Mouse (Mus musculus) forebrain, postnatal 0 days (tissue): Measurements from ENCODE around the gene Pde2a. TPM values are rescaled to one million over a fixed set of nuclear protein-coding genes. Genes with fewer than 3 reads are reported as not detected.
"Not testable (repeated sequence)": the region's sequence is repeated elsewhere in the genome, so short reads cannot be mapped to it uniquely, and the experiment has no call there.

Experiments
- ATAC-seq: fragments of 200-750 bp; cut with Nextera tagmentation; 2 replicates; pipeline ENCODE4 v1.8.0; 2017; ENCODE audit warnings: mild to moderate bottlenecking, moderate library complexity
- DNase-seq: peaks from one replicate; pipeline ENCODE4 v3.0.0-alpha.2; 2015
- H3K27ac ChIP-seq: fragments of 300-500 bp; sonication (generic); 2 replicates; pipeline ENCODE4 v1.5.1; 2014; ENCODE audit warnings: low read depth, mild to moderate bottlenecking, antibody characterized with exemption, low read length, moderate library complexity, mixed read lengths
- H3K27me3 ChIP-seq: fragments of 300-500 bp; sonication (generic); 2 replicates; pipeline ENCODE4 v1.6.1; 2014; ENCODE audit warnings: mild to moderate bottlenecking, low read length, mixed read lengths; ENCODE audit not compliant: insufficient read depth
- H3K36me3 ChIP-seq: fragments of 300-500 bp; sonication (generic); 2 replicates; pipeline ENCODE4 v1.6.1; 2014; ENCODE audit warnings: mild to moderate bottlenecking, moderate library complexity; ENCODE audit not compliant: insufficient read depth
- H3K4me1 ChIP-seq: fragments of 300-500 bp; sonication (generic); 2 replicates; pipeline ENCODE4 v1.6.1; 2014; ENCODE audit warnings: antibody characterized with exemption; ENCODE audit not compliant: insufficient read depth
- H3K4me2 ChIP-seq: fragments of 300-500 bp; sonication (generic); 2 replicates; pipeline ENCODE4 v1.6.1; 2014; ENCODE audit warnings: low read depth, mild to moderate bottlenecking, moderate library complexity
- H3K4me3 ChIP-seq: fragments of 300-500 bp; sonication (generic); 2 replicates; pipeline ENCODE4 v1.5.1; 2014; ENCODE audit warnings: low read depth, low read length, mixed read lengths
- H3K9ac ChIP-seq: fragments of 300-500 bp; sonication (generic); 2 replicates; pipeline ENCODE4 v1.6.1; 2014; ENCODE audit warnings: mild to moderate bottlenecking
- H3K9me3 ChIP-seq: fragments of 300-500 bp; sonication (generic); 2 replicates; pipeline ENCODE4 v1.6.1; 2016; ENCODE audit warnings: low read length
- CTCF ChIP-seq: sonication (generic); IDR thresholded peaks from 2 replicates; pipeline ENCODE4 v1.5.1; 2016; ENCODE audit warnings: antibody characterized with exemption, control low read depth, low read depth
- WGBS: fragments of 180-500 bp; shearing (Covaris S2); extraction: QIAGEN DNeasy Blood & Tissue Kit; methylation state at CpG from one replicate; pipeline ENCODE4 v1.1.7; 2014; 5-methylcytosine and 5-hydroxymethylcytosine counted together
- microRNA counts: library from miRNA; unstranded; fragments of <30 nt; microRNA quantifications from one replicate; lab custom pipeline; 2015
- microRNA-seq, 2 experiments: library from miRNA; unstranded; fragments of <30 nt; microRNA quantifications; one replicate each; pipeline ENCODE4; 2016
- polyA plus RNA-seq: library from polyadenylated mRNA; unstranded; fragments of >200 nt; fragmentation: Nextera tagmentation; extraction: Ambion mirVana; gene quantifications from 2 replicates; pipeline ENCODE4 v1.2.1, GENCODE M21; 2015
- total RNA-seq: library from RNA; depleted of rRNA; stranded (reverse); fragments of >200 nt; gene quantifications from 2 replicates; pipeline ENCODE4 v1.2.3, GENCODE M21; 2014; rRNA removed

Pde2a gene
- total and polyA plus RNA-seq, 2 experiments from 2014 or later = 72.4 to 94.2 TPM

GRCm38 (mm10) chr7:101551530-101551929 is 130.0 kb downstream of the Pde2a start:
- H3K27me3 ChIP-seq = no peaks in the 10 kb centered on the region
- no peak overlapping the region for H3K4me2 ChIP-seq
- no peak overlapping the region for H3K27ac ChIP-seq
- no peaks in the 10 kb centered on the region for H3K4me1 ChIP-seq
- H3K9me3 ChIP-seq = no peaks in the 10 kb centered on the region
- no peak for ATAC-seq
- H3K9ac ChIP-seq = no peak overlapping the region
- no peak overlapping the region for H3K4me3 ChIP-seq
- no peak for TF ChIP-seq CTCF
- no peaks in the 10 kb centered on the region for H3K36me3 ChIP-seq
- no peak for DNase-seq
- WGBS = 95% methylated on average over 1 of the region's 1 CpGs

DNA sequence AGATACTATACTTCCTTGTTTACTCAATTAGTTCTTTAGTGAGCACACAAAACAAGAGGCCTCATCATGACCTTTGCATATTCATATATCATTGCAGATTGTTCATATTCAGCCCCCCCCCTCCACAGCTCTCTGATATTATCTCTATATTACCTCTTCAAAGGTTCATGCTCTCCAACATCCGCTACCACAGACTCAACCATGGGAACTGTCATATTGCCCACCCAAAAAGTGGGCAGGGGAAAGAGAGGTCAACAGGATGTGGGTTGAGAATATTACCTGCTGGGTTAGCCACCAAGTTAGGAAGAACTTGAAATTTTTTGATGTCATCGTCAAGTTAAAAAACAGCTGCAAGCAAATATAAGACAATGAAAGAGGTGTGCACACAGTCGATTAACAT is 134.0 kb downstream of the Pde2a start:
- H3K9ac ChIP-seq, ATAC-seq, H3K36me3 ChIP-seq, H3K4me1 ChIP-seq, H3K9me3 ChIP-seq, H3K27me3 ChIP-seq, H3K27ac ChIP-seq, DNase-seq, H3K4me3 ChIP-seq, H3K4me2 ChIP-seq: not testable (repeated sequence)
- WGBS = 96% methylated on average over 3 of the region's 3 CpGs

GRCm38 (mm10) chr7:101557391-101557790 is 135.9 kb downstream of the Pde2a start:
- H3K36me3 ChIP-seq = no peaks in the 10 kb centered on the region
- DNase-seq = no peak
- TF ChIP-seq CTCF = no peak
- H3K9ac ChIP-seq = no peak overlapping the region
- no peak overlapping the region for H3K4me2 ChIP-seq
- no peaks in the 10 kb centered on the region for H3K4me1 ChIP-seq
- no peak overlapping the region for H3K27ac ChIP-seq
- no peaks in the 10 kb centered on the region for H3K9me3 ChIP-seq
- WGBS = 68% methylated on average over 1 of the region's 1 CpGs
- no peak overlapping the region for H3K4me3 ChIP-seq
- ATAC-seq = no peak
- no peaks in the 10 kb centered on the region for H3K27me3 ChIP-seq

DNA sequence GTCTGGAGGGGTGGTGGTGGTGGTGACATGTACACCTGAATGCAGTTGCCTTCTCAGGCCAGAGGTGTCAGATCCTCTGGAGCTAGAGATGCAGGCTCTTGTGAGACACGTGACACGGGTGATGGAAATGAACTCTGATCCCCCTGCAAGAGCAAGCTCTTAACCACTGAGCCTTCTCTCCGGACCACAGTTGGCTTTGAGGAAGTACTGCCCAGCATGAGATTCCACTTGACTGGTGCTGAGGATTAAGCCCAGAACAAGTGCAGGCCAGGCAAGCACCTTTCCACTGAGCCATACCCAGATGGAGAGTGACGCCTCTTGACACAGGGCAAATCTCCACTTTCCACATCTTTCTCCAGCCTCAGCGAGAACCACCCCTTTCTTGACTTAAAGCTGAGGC is 137.9 kb downstream of the Pde2a start:
- not testable (repeated sequence) for H3K36me3 ChIP-seq, H3K27me3 ChIP-seq, H3K27ac ChIP-seq, H3K9me3 ChIP-seq, H3K9ac ChIP-seq, DNase-seq, H3K4me3 ChIP-seq, ATAC-seq, H3K4me2 ChIP-seq, H3K4me1 ChIP-seq
- 74% methylated on average over 5 of the region's 5 CpGs for WGBS

MicroRNAs encoded within 50 kb of the gene (microRNA counts, 519-probe panel; counts per million panel counts)
- not detected for microRNA mmu-miR-139-3p (lab: Ali Mortazavi, UCI)
- microRNA mmu-miR-139-5p (lab: Ali Mortazavi, UCI) = 3,392 counts per million, percentile 30 among the panel's probes with 10 or more counts

Small RNAs within 50 kb of the gene (microRNA-seq; reads per million reads assigned to microRNA genes)
- 5,945 to 6,991 reads per million in 2 experiments for gene Mir139

Other genes with a start within 250 kb of the Pde2a start
- gene Atg16l2, start 119.4 kb upstream of the Pde2a start, total RNA-seq = 35.3 and 51.9 TPM in 2 replicates
- gene Atg16l2, start 119.4 kb upstream of the Pde2a start, polyA plus RNA-seq = 13.9 and 21.6 TPM in 2 replicates
- gene Stard10, start 104.6 kb upstream of the Pde2a start, total RNA-seq = 17.3 and 24.5 TPM in 2 replicates
- 11.0 and 12.2 TPM in 2 replicates for gene Stard10, start 104.6 kb upstream of the Pde2a start, polyA plus RNA-seq
- 14.3 and 15.8 TPM in 2 replicates for gene Arap1, start 73.6 kb upstream of the Pde2a start, total RNA-seq
- gene Arap1, start 73.6 kb upstream of the Pde2a start, polyA plus RNA-seq = 8.0 and 10.5 TPM in 2 replicates
- gene Gm45837, start 10.8 kb upstream of the Pde2a start, total RNA-seq = not detected in 2 replicates
- gene Gm45837, start 10.8 kb upstream of the Pde2a start, polyA plus RNA-seq = not detected in 2 replicates
- gene Art2b, start 163.9 kb downstream of the Pde2a start, total RNA-seq = not detected in 2 replicates
- not detected in 2 replicates for gene Art2b, start 163.9 kb downstream of the Pde2a start, polyA plus RNA-seq
- 40.6 and 45.9 TPM in 2 replicates for gene Clpb, start 241.9 kb downstream of the Pde2a start, total RNA-seq
- 34.6 and 38.3 TPM in 2 replicates for gene Clpb, start 241.9 kb downstream of the Pde2a start, polyA plus RNA-seq